Mouse (Mus musculus): ENCODE measurements around the gene Kdelr2. TPM values are rescaled to one million over a fixed set of nuclear protein-coding genes. Genes with fewer than 3 reads are reported as not detected.

Gene Kdelr2
- total RNA-seq, 2 experiments from 2014 or later, result 29.6 to 33.2 TPM

GRCm38 (mm10) chr5:143466891-143467669 is 63.4 kb downstream of the Kdelr2 start:
- intact Hi-C loops (cut with DNase I), result no loop called here
- no peak for DNase-seq

GRCm38 (mm10) chr5:143467931-143468330 is 64.3 kb downstream of the Kdelr2 start:
- intact Hi-C loops (cut with DNase I), result no loop called here

GRCm38 (mm10) chr5:143469628-143470027 is 66.0 kb downstream of the Kdelr2 start:
- intact Hi-C loops (cut with DNase I), result no loop called here
- no peak for DNase-seq

More at GRCm38 (mm10) chr5:143467931-143468330, 64.3 kb downstream of the Kdelr2 start:
- no peak for DNase-seq

- intact Hi-C loops (cut with DNase I), result no loop called here
- peak in 1 of 2 experiments; percentile 41 for DNase-seq
Measured at GRCm38 (mm10) chr5:143470421-143471164, 67.0 kb downstream of the Kdelr2 start.

- intact Hi-C loops (cut with DNase I), result no loop called here
- no peak for DNase-seq
Measured at GRCm38 (mm10) chr5:143471165-143471546, 67.5 kb downstream of the Kdelr2 start.

Other genes with a start within 250 kb of the Kdelr2 start
- gene Rbak, start 223.1 kb upstream of the Kdelr2 start, total RNA-seq (2021), result 1 to 10 TPM; 2.6 to 4.0 TPM
- gene Spdye4b, start 222.8 kb upstream of the Kdelr2 start, total RNA-seq (2021), result not detected
- not detected for gene Spdye4a, start 176.9 kb upstream of the Kdelr2 start, total RNA-seq (2021)
- 1 to 10 TPM; 5.8 to 7.6 TPM for gene Zfp12, start 168.7 kb upstream of the Kdelr2 start, total RNA-seq (2021)
- 1 to 10 TPM; 2.2 to 3.2 TPM for gene Zfp316, start 133.8 kb upstream of the Kdelr2 start, total RNA-seq (2021)
- under 1 TPM; 0.08 to 0.12 TPM for gene Zfp853, start 110.2 kb upstream of the Kdelr2 start, total RNA-seq (2021)
- 10 to 100 TPM in 1 of 2 experiments, 1 to 10 TPM in 1; 8.9 to 10.3 TPM for gene E130309D02Rik, start 88.5 kb upstream of the Kdelr2 start, total RNA-seq (2021)
- gene Zdhhc4, start 74.6 kb upstream of the Kdelr2 start, total RNA-seq (2021), result 10 to 100 TPM; 34.1 to 38.2 TPM
- gene Grid2ip, start 46.5 kb upstream of the Kdelr2 start, total RNA-seq (2021), result not detected
- 1 to 10 TPM; 6.9 to 7.3 TPM for gene Daglb, start 60.7 kb downstream of the Kdelr2 start, total RNA-seq (2021)
- 100 to 1,000 TPM; 188 to 206 TPM for gene Rac1, start 124.2 kb downstream of the Kdelr2 start, total RNA-seq (2021)
- 10 to 100 TPM; 12.2 to 13.8 TPM for gene Cyth3, start 218.6 kb downstream of the Kdelr2 start, total RNA-seq (2021)

All from gastrocnemius, postnatal 36 days (tissue).